8 mouse cellular contexts compared by ENCODE assay signal in the genomic region with DNA sequence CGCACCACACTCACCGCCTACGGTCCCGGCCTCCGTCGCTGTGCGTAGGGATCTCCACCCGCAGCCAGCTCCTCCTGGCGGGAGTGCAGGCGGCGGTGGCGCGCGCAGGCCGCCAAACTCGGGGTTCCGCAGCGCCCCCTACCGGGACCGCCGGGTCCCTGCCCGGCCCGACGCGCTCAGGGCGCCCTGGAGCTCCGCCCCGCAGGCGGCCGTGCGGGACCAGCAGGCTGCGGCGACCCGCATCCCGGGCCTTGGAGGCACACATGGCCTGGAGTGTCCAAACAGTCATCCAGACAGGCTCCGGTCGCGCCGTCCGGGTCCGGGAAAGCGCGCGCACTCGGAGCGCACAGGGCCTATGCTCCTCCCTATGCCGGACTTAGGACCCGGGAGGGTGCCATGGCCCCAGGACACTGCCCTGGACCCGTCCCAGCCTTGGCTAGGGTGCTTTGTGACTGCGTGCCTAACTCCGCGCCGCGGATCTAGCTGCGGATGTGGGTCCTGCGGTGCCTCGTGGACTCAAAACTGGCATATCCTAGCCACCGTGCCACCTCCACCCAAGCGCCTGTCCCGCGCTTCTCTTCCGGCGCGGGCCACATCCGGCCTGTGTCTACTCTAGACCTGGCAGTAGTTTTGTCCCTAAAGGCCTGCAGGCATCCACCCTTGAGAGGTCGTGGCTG. TPM values are rescaled to one million over a fixed set of nuclear protein-coding genes. Genes with fewer than 3 reads are reported as not detected.
DNase-seq lines count a peak whose midpoint lies in the region; ATAC-seq and TF ChIP-seq lines count a peak whose summit lies in the region.

No protein-coding gene starts in this region.

- ATAC-seq in forebrain, postnatal 0 days = peak; percentile 94
- ATAC-seq in hematopoietic stem cell, adult 5-6 weeks (replicated peaks in 1 of 2; ENCODE audit: insufficient read depth in 1 of 2, low FRiP score in 2 of 2, low TSS enrichment in 1 of 2, low read depth in 1 of 2, poor library complexity in 2 of 2, severe bottlenecking in 2 of 2) = peak; percentile 71 to 72
- peak; percentile 91 for ATAC-seq in lung, postnatal 0 days

- no peaks in the 10 kb centered on the region for H3K9me3 ChIP-seq in MEL (replicated peaks; ENCODE audit: insufficient read depth, low read length)
- no peaks in the 10 kb centered on the region for H3K9me3 ChIP-seq in forebrain, postnatal 0 days (ENCODE audit: low read length)
- H3K9me3 ChIP-seq in lung, postnatal 0 days (ENCODE audit: low read length) = no peaks in the 10 kb centered on the region

- H3K4me3 ChIP-seq in MEL (ENCODE audit: control insufficient read depth in 1 of 2, insufficient read depth in 1 of 2, low read depth in 2 of 2, low read length in 2 of 2) = peak overlapping the region; percentile 74 to 99
- H3K4me3 ChIP-seq in forebrain, postnatal 0 days (ENCODE audit: low read depth, low read length) = peak overlapping the region; percentile 73
- H3K4me3 ChIP-seq in lung, postnatal 0 days (ENCODE audit: low read depth, low read length) = peak overlapping the region; percentile 56

- 2% methylated on average over 66 of the region's 66 CpGs for WGBS in forebrain, postnatal 0 days
- WGBS in lung, postnatal 0 days = under 1% methylated on average over 65 of the region's 66 CpGs

- H3K27ac ChIP-seq in MEL (ENCODE audit: control insufficient read depth, low read depth, low read length) = peak overlapping the region; percentile 36
- peak overlapping the region; percentile 64 for H3K27ac ChIP-seq in forebrain, postnatal 0 days (ENCODE audit: low read depth, low read length)
- H3K27ac ChIP-seq in lung, postnatal 0 days (ENCODE audit: low read length) = no peak overlapping the region

- peak overlapping the region; percentile 95 for H3K4me2 ChIP-seq in forebrain, postnatal 0 days (ENCODE audit: low read depth)
- H3K4me2 ChIP-seq in lung, postnatal 0 days (replicated peaks; ENCODE audit: low read depth, low read length) = peak overlapping the region; percentile 91

- peak; percentile 89 for DNase-seq in MEL (ENCODE audit: low read depth, low spot score)
- peak; percentile 83 to 94 for DNase-seq in cerebellum, adult 18-20 months
- peak; percentile 95 for DNase-seq in forebrain, postnatal 0 days
- DNase-seq in layer of hippocampus, postnatal 10 days (ENCODE audit: low spot score in 2 of 2) = peak; percentile 89 to 93
- DNase-seq in lung, postnatal 0 days (ENCODE audit: low spot score) = peak; percentile 87
- peak; percentile 82 for DNase-seq in ovary, postnatal 10 days (ENCODE audit: low spot score)
- peak; percentile 71 to 91 for DNase-seq in thymus, postnatal 10 days (ENCODE audit: low spot score in 2 of 2)

- peaks cover 0 to 6% of the 10 kb centered on the region in 2 experiments; a peak in 1 of 4 replicates for H3K4me1 ChIP-seq in MEL (ENCODE audit: control insufficient read depth in 1 of 2, insufficient read depth in 2 of 2, low read length in 2 of 2)
- H3K4me1 ChIP-seq in forebrain, postnatal 0 days (ENCODE audit: insufficient read depth) = peaks cover 17% of the 10 kb centered on the region; the same call in 1 of the 2 replicates
- H3K4me1 ChIP-seq in lung, postnatal 0 days (ENCODE audit: insufficient read depth, low read depth, low read length) = peaks cover 4% of the 10 kb centered on the region; the same call in 1 of the 2 replicates

- peak; percentile 77; a peak in 2 of 4 replicates for TF ChIP-seq POLR2A in MEL (IDR thresholded peaks at IDR 0.05; ENCODE audit: control insufficient read depth in 1 of 2, insufficient read depth in 1 of 2, low read depth in 1 of 2, low read length in 2 of 2, poor library complexity in 1 of 2)

- TF ChIP-seq RAD21 in MEL (IDR thresholded peaks at IDR 0.05; ENCODE audit: low read depth, low read length) = no peak

- H3K9ac ChIP-seq in MEL (ENCODE audit: control insufficient read depth, low read depth, low read length, poor library complexity, severe bottlenecking) = peak overlapping the region; percentile 90
- H3K9ac ChIP-seq in forebrain, postnatal 0 days = peak overlapping the region; percentile 91
- H3K9ac ChIP-seq in lung, postnatal 0 days (replicated peaks; ENCODE audit: low read depth) = peak overlapping the region; percentile 65

- H3K36me3 ChIP-seq in MEL (ENCODE audit: control insufficient read depth in 1 of 2, insufficient read depth in 2 of 2, low read length in 2 of 2) = no peaks in the 10 kb centered on the region
- H3K36me3 ChIP-seq in forebrain, postnatal 0 days (ENCODE audit: insufficient read depth) = no peaks in the 10 kb centered on the region
- no peaks in the 10 kb centered on the region for H3K36me3 ChIP-seq in lung, postnatal 0 days (ENCODE audit: insufficient read depth, low read length)

- no peaks in the 10 kb centered on the region; a peak in 1 of 4 replicates for H3K27me3 ChIP-seq in MEL (ENCODE audit: control insufficient read depth in 1 of 2, insufficient read depth in 2 of 2, low read length in 2 of 2)
- H3K27me3 ChIP-seq in forebrain, postnatal 0 days (ENCODE audit: insufficient read depth, low read length) = no peaks in the 10 kb centered on the region
- peaks cover 3% of the 10 kb centered on the region; the same call in 1 of the 2 replicates for H3K27me3 ChIP-seq in lung, postnatal 0 days (replicated peaks; ENCODE audit: insufficient read depth, low read length)

- no peak for TF ChIP-seq EP300 in MEL (IDR thresholded peaks at IDR 0.05; ENCODE audit: low read depth in 1 of 2, low read length in 2 of 2)
- no peak for TF ChIP-seq EP300 in lung, postnatal 0 days (IDR thresholded peaks at IDR 0.05)

- H3K79me2 ChIP-seq in MEL (ENCODE audit: control insufficient read depth, insufficient read depth, low read length, poor library complexity) = no peaks in the 10 kb centered on the region; the same call in 1 of the 2 replicates

- TF ChIP-seq CTCF in MEL (IDR thresholded peaks at IDR 0.05 in 2 of 3, conservative IDR thresholded peaks at IDR 0.05 in 1 of 3; ENCODE audit: control insufficient read depth in 1 of 3, insufficient read depth in 1 of 3, low read depth in 2 of 3, low read length in 3 of 3, poor library complexity in 1 of 3, severe bottlenecking in 1 of 3) = peak in 2 of 3 experiments; percentile 83 to 93; a peak in 5 of 6 replicates
- peak; percentile 84 for TF ChIP-seq CTCF in forebrain, postnatal 0 days (IDR thresholded peaks at IDR 0.05; ENCODE audit: low read depth)
- peak; percentile 74 for TF ChIP-seq CTCF in lung, postnatal 0 days (IDR thresholded peaks at IDR 0.05)

TF ChIP-seq in MEL, 35 proteins besides CTCF, POLR2A, EP300 and RAD21 (continues in another document):
- TF ChIP-seq MXI1 (IDR thresholded peaks at IDR 0.05; ENCODE audit: low read depth, low read length) = peak; percentile 18
- peak; percentile 53; the same call in 1 of the 2 replicates for TF ChIP-seq UBTF (IDR thresholded peaks at IDR 0.05; ENCODE audit: borderline replicate concordance, insufficient read depth, low read depth, low read length)
- TF ChIP-seq MAZ (IDR thresholded peaks at IDR 0.05; ENCODE audit: low read depth, low read length) = no peak
- TF ChIP-seq JUND (IDR thresholded peaks at IDR 0.05; ENCODE audit: low read depth, low read length) = no peak
- TF ChIP-seq CHD2 (IDR thresholded peaks at IDR 0.05; ENCODE audit: low read length) = no peak
- peak; percentile 21; the same call in 1 of the 2 replicates for TF ChIP-seq TCF12 (IDR thresholded peaks at IDR 0.05; ENCODE audit: low read depth, low read length)
- peak; percentile 59 for TF ChIP-seq NELFE (IDR thresholded peaks at IDR 0.05; ENCODE audit: low read depth, low read length)
- no peak for TF ChIP-seq GATA1 (IDR thresholded peaks at IDR 0.05; ENCODE audit: low read depth, low read length)
- no peak for TF ChIP-seq ETS1 (IDR thresholded peaks at IDR 0.05; ENCODE audit: low read depth, low read length)
- TF ChIP-seq ZC3H11A (IDR thresholded peaks at IDR 0.05; ENCODE audit: low read depth, low read length) = 0 out of 2 replicates have a peak, but pooled peaks have one; percentile 12
- no peak for TF ChIP-seq POLR2AphosphoS2 (IDR thresholded peaks at IDR 0.05; ENCODE audit: low read length)
- no peak for TF ChIP-seq GABPA (IDR thresholded peaks at IDR 0.05; ENCODE audit: low read depth, low read length)
- TF ChIP-seq TAL1 (IDR thresholded peaks at IDR 0.05; ENCODE audit: low read length) = no peak
- TF ChIP-seq MYC (IDR thresholded peaks at IDR 0.05; ENCODE audit: low read depth, low read length) = 0 out of 2 replicates have a peak, but pooled peaks have one; percentile 30
- TF ChIP-seq USF2 (IDR thresholded peaks at IDR 0.05; ENCODE audit: borderline replicate concordance in 1 of 2, insufficient read depth in 1 of 2, low read depth in 1 of 2, low read length in 2 of 2) = no peak
- no peak for TF ChIP-seq USF1 (IDR thresholded peaks at IDR 0.05; ENCODE audit: low read depth, low read length)
- TF ChIP-seq E2F4 (IDR thresholded peaks at IDR 0.05; ENCODE audit: borderline replicate concordance, low read depth, low read length) = no peak
- no peak for TF ChIP-seq ZKSCAN1 (IDR thresholded peaks at IDR 0.05; ENCODE audit: low read depth, low read length)
- TF ChIP-seq POLR2AphosphoS5 (IDR thresholded peaks at IDR 0.05; ENCODE audit: borderline replicate concordance, low read depth, low read length) = no peak
- no peak for TF ChIP-seq TBP (IDR thresholded peaks at IDR 0.05; ENCODE audit: low read depth, low read length)
- TF ChIP-seq ZMIZ1 (IDR thresholded peaks at IDR 0.05; ENCODE audit: low read depth, low read length) = peak; percentile 50; the same call in 1 of the 2 replicates
- TF ChIP-seq KAT2A (conservative IDR thresholded peaks at IDR 0.05; ENCODE audit: low read depth, low read length) = no peak
- no peak for TF ChIP-seq MEF2A (IDR thresholded peaks at IDR 0.05; ENCODE audit: extremely low read depth, insufficient replicate concordance, low read depth, low read length, poor library complexity, severe bottlenecking)
- no peak; the same call in 1 of the 2 replicates for TF ChIP-seq SIN3A (IDR thresholded peaks at IDR 0.05; ENCODE audit: low read length)
- no peak for TF ChIP-seq CHD1 (IDR thresholded peaks at IDR 0.05; ENCODE audit: low read depth, low read length)
- no peak for TF ChIP-seq MAFK (IDR thresholded peaks at IDR 0.05; ENCODE audit: borderline replicate concordance, low read depth, low read length)

RNA-seq across cellular contexts. Expression of a gene that starts 3.0 kb away (rescaled TPM):
- 5.4 and 5.7 TPM in 2 replicates for total RNA-seq in MEL (2012; rRNA removed)
- polyA plus RNA-seq in MEL (2012; ENCODE audit: insufficient read depth in 1 of 2, insufficient read length in 2 of 2, low read depth in 1 of 2, low replicate concordance in 2 of 2, missing spikeins in 1 of 2) = 1 to 10 TPM in 1 of 2 experiments, not detected in 1; 9.9 TPM
- 25.2 and 35.1 TPM in 2 replicates for total RNA-seq in forebrain, postnatal 0 days (2014; rRNA removed)
- 14.9 and 22.6 TPM in 2 replicates for polyA plus RNA-seq in forebrain, postnatal 0 days (2015; fragmentation: Nextera tagmentation; extraction: Ambion mirVana)
- total RNA-seq in hematopoietic stem cell, adult 5-6 weeks (2017) = 28.9 and 31.1 TPM in 2 replicates
- total RNA-seq in layer of hippocampus, postnatal 10 days (2021) = 10 to 100 TPM; 16.6 to 18.9 TPM
- 6.5 and 7.9 TPM in 2 replicates for polyA plus RNA-seq in lung, postnatal 0 days (2015; fragmentation: Nextera tagmentation; extraction: Ambion mirVana)
